Mouse (Mus musculus) embryonic facial prominence, embryonic 13.5 days (tissue): ENCODE measurements around the gene Gapdh. TPM values are rescaled to one million over a fixed set of nuclear protein-coding genes. Genes with fewer than 3 reads are reported as not detected.

ENCODE experiments used
- ATAC-seq: fragments of 200-750 bp; cut with Nextera tagmentation; 2 replicates; pipeline ENCODE4 v1.8.0; 2017; ENCODE audit warnings: low read depth; ENCODE audit not compliant: insufficient number of reproducible peaks, insufficient read depth, low FRiP score, low TSS enrichment
- H3K27ac ChIP-seq: fragments of 300-500 bp; sonication (generic); 2 replicates; pipeline ENCODE4 v1.5.1; 2015; ENCODE audit warnings: moderate library complexity, mild to moderate bottlenecking, inconsistent platforms
- H3K27me3 ChIP-seq: fragments of 300-500 bp; sonication (generic); 2 replicates; pipeline ENCODE4 v1.6.1; 2015; ENCODE audit warnings: mild to moderate bottlenecking, inconsistent platforms
- H3K36me3 ChIP-seq: fragments of 300-500 bp; sonication (generic); 2 replicates; pipeline ENCODE4 v1.6.1; 2015; ENCODE audit warnings: mild to moderate bottlenecking, inconsistent platforms
- H3K4me1 ChIP-seq: fragments of 300-500 bp; sonication (generic); 2 replicates; pipeline ENCODE4 v1.6.1; 2015; ENCODE audit warnings: inconsistent platforms
- H3K4me2 ChIP-seq: fragments of 300-500 bp; sonication (generic); 2 replicates; pipeline ENCODE4 v1.6.1; 2015; ENCODE audit warnings: moderate library complexity, mild to moderate bottlenecking, inconsistent platforms
- H3K4me3 ChIP-seq: fragments of 300-500 bp; sonication (generic); 2 replicates; pipeline ENCODE4 v1.5.1; 2015; ENCODE audit warnings: mild to moderate bottlenecking, inconsistent platforms
- H3K9ac ChIP-seq: fragments of 300-500 bp; sonication (generic); 2 replicates; pipeline ENCODE4 v1.6.1; 2015; ENCODE audit warnings: mild to moderate bottlenecking, inconsistent platforms
- H3K9me3 ChIP-seq: fragments of 300-500 bp; sonication (generic); 2 replicates; pipeline ENCODE4 v1.6.1; 2016; ENCODE audit warnings: inconsistent platforms
- WGBS: fragments of 180-500 bp; shearing (Covaris S2); methylation state at CpG from one replicate; pipeline ENCODE4 v1.1.7; 2015; ENCODE audit warnings: mixed read lengths; 5-methylcytosine and 5-hydroxymethylcytosine counted together
- microRNA-seq: library from miRNA; unstranded; fragments of <30 nt; microRNA quantifications from one replicate; pipeline ENCODE4, GENCODE M21; 2016
- polyA plus RNA-seq: library from polyadenylated mRNA; unstranded; fragments of >200 nt; fragmentation: Nextera tagmentation; extraction: Ambion mirVana; gene quantifications from 2 replicates; pipeline ENCODE4 v1.2.1, GENCODE M21; 2015

Gene Gapdh
- polyA plus RNA-seq, 1 experiment from 2014 or later: 1,867 TPM

- Histone ChIP-seq H3K4me1 (peaks cover 16% of the 10 kb centered on the region), H3K9me3 (no peaks in the 10 kb centered on the region), H3K9ac (peak within 1 kb of the TSS; percentile 79), H3K27ac (peak within 1 kb of the TSS; percentile 92), H3K4me3 (peak within 1 kb of the TSS; percentile 68), H3K4me2 (peak within 1 kb of the TSS; percentile 86), H3K27me3 (no peaks in the 10 kb centered on the region), H3K36me3 (peaks cover 70% of the 10 kb centered on the region)
- peak; percentile 91 for ATAC-seq
- WGBS: under 1% methylated on average over 66 of the region's 66 CpGs
These were observed 34.7 kb downstream of the Gapdh start, which contains the start of gene Nop2 for GRCm38 (mm10) chr6:125131302-125132156. Gene Nop2, plus strand, starts transcription at chr6:125131909.

- Histone ChIP-seq H3K4me2 (no peak overlapping the region), H3K36me3 (peaks cover 70% of the 10 kb centered on the region), H3K9me3 (no peaks in the 10 kb centered on the region), H3K9ac (no peak overlapping the region), H3K4me1 (peaks cover 16% of the 10 kb centered on the region), H3K27ac (no peak overlapping the region), H3K4me3 (no peak overlapping the region), H3K27me3 (no peaks in the 10 kb centered on the region)
- ATAC-seq: no peak
- 86% methylated on average over 20 of the region's 20 CpGs for WGBS
These were observed 36.4 kb downstream of the Gapdh start for GRCm38 (mm10) chr6:125129710-125130402.

- Histone ChIP-seq H3K4me1 (peaks cover 16% of the 10 kb centered on the region), H3K27ac (no peak overlapping the region), H3K9me3 (no peaks in the 10 kb centered on the region), H3K4me3 (no peak overlapping the region), H3K27me3 (no peaks in the 10 kb centered on the region), H3K4me2 (no peak overlapping the region), H3K9ac (no peak overlapping the region), H3K36me3 (peaks cover 71% of the 10 kb centered on the region)
- ATAC-seq: no peak
- 91% methylated on average over 12 of the region's 12 CpGs for WGBS
These were observed 37.5 kb downstream of the Gapdh start for GRCm38 (mm10) chr6:125128724-125129123.

GRCm38 (mm10) chr6:125119387-125119786 lies 46.9 kb downstream of the Gapdh start:
- WGBS: 90% methylated on average over 8 of the region's 8 CpGs
- Histone ChIP-seq H3K36me3 (peaks cover 96% of the 10 kb centered on the region), H3K4me1 (no peaks in the 10 kb centered on the region), H3K9me3 (no peaks in the 10 kb centered on the region), H3K4me3 (no peak overlapping the region), H3K9ac (no peak overlapping the region), H3K4me2 (no peak overlapping the region), H3K27me3 (no peaks in the 10 kb centered on the region), H3K27ac (no peak overlapping the region)
- no peak for ATAC-seq

GRCm38 (mm10) chr6:125112553-125112952 lies 53.7 kb downstream of the Gapdh start:
- no peak for ATAC-seq
- Histone ChIP-seq H3K27ac (no peak overlapping the region), H3K9ac (no peak overlapping the region), H3K27me3 (no peaks in the 10 kb centered on the region), H3K4me1 (no peaks in the 10 kb centered on the region), H3K4me3 (no peak overlapping the region), H3K9me3 (no peaks in the 10 kb centered on the region), H3K36me3 (peaks cover 97% of the 10 kb centered on the region), H3K4me2 (no peak overlapping the region)
- 93% methylated on average over 11 of the region's 11 CpGs for WGBS

Small RNAs within 50 kb of the gene (microRNA-seq; reads per million reads assigned to microRNA genes)
- 1.1 reads per million for gene Mir3098

Other genes starting within 250 kb of the Gapdh start
- gene Ptms, start 246.4 kb downstream of the Gapdh start, polyA plus RNA-seq: 327 and 349 TPM in 2 replicates
- gene Mlf2, start 235.1 kb downstream of the Gapdh start, polyA plus RNA-seq: 342 and 360 TPM in 2 replicates
- 124 and 138 TPM in 2 replicates for gene Cops7a, start 200.9 kb downstream of the Gapdh start, polyA plus RNA-seq
- gene Pianp, start 169.8 kb downstream of the Gapdh start, polyA plus RNA-seq: 10.0 TPM in 2 replicates
- gene Zfp384, start 157.3 kb downstream of the Gapdh start, polyA plus RNA-seq: 19.9 and 23.5 TPM in 2 replicates
- gene Ing4, start 126.7 kb downstream of the Gapdh start, polyA plus RNA-seq: 164 and 187 TPM in 2 replicates
- 21.7 and 22.7 TPM in 2 replicates for gene Acrbp, start 116.8 kb downstream of the Gapdh start, polyA plus RNA-seq
- 0.59 and 0.97 TPM in 2 replicates for gene Lpar5, start 98.5 kb downstream of the Gapdh start, polyA plus RNA-seq
- 83.3 and 91.2 TPM in 2 replicates for gene Chd4, start 70.5 kb downstream of the Gapdh start, polyA plus RNA-seq
- gene Nop2, start 34.6 kb downstream of the Gapdh start, polyA plus RNA-seq: 62.5 and 69.3 TPM in 2 replicates
- gene Iffo1, start 21.2 kb downstream of the Gapdh start, polyA plus RNA-seq: 15.5 and 17.6 TPM in 2 replicates
- gene Ncapd2, start 25.2 kb upstream of the Gapdh start, polyA plus RNA-seq: 150 and 163 TPM in 2 replicates
- 216 and 218 TPM in 2 replicates for gene Mrpl51, start 25.3 kb upstream of the Gapdh start, polyA plus RNA-seq
- 4.3 and 4.4 TPM in 2 replicates for gene Vamp1, start 49.1 kb upstream of the Gapdh start, polyA plus RNA-seq
- 2.8 and 3.5 TPM in 2 replicates for gene Tapbpl, start 65.4 kb upstream of the Gapdh start, polyA plus RNA-seq
- gene Cd27, start 70.5 kb upstream of the Gapdh start, polyA plus RNA-seq: 1.7 and 2.8 TPM in 2 replicates
- gene Tuba3a, start 119.6 kb upstream of the Gapdh start, polyA plus RNA-seq: 0.17 and 0.22 TPM in 2 replicates
- gene Ltbr, start 147.4 kb upstream of the Gapdh start, polyA plus RNA-seq: 33.1 TPM in 2 replicates
- gene Scnn1a, start 154.2 kb upstream of the Gapdh start, polyA plus RNA-seq: 1.3 and 1.5 TPM in 2 replicates
- gene Tnfrsf1a, start 182.9 kb upstream of the Gapdh start, polyA plus RNA-seq: 62.3 and 67.9 TPM in 2 replicates
- 1.1 and 1.3 TPM in 2 replicates for gene Plekhg6, start 214.3 kb upstream of the Gapdh start, polyA plus RNA-seq